Mouse (Mus musculus): ENCODE data around the gene Itga2.

DNA sequence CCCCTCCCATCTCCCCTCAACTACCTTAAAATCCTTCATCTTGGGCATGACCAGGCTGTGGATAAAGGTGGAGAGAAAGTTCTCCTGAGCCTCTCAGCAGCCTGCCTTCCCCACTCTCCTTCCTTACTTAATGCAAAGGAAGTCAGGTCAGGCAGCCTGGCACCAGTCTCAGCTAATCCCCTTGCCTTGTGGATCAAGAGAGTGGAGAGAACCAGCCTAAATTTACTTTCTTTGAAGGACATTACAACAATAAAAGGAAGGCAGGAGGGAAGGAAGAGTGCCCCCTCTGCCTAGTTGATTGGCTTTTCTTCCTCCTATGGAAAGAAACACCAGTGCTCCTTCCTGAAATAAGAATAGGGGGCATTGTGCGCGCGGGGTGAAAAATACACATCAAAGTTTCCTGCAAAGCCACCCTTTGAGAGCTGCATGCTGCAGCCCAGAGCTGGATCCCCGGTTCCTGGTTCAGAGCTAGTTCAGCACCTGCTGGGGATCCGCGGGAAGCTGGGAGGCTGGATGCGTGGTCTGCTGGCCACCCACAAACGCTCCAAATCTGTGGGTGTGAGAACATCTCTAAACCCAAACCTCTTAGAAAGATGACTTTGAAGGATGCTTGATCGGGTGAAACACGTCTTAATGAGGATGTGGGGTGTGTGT lies 777 bp downstream of the Itga2 start:
- TF ChIP-seq CTCF (IDR thresholded peaks at IDR 0.05; ENCODE audit: control insufficient read depth, insufficient read depth, insufficient replicate concordance, low read depth, low read length) (no peak), POLR2A (IDR thresholded peaks at IDR 0.05; ENCODE audit: control insufficient read depth, low read depth, low read length) (no peak)
